ENCODE assay signal across 8 mouse cellular contexts in genomic region chr4:89524260-89525200, GRCm38 (mm10).
A peak's percentile ranks its signal among the peaks of the same experiment; 100 is the strongest.
DNase-seq lines count a peak whose midpoint lies in the region; ATAC-seq and TF ChIP-seq lines count a peak whose summit lies in the region.

No protein-coding gene starts in this region.

- peak overlapping the region; percentile 82 for H3K4me2 ChIP-seq in heart, embryonic 16.5 days (ENCODE audit: low read depth, low read length)
- peak overlapping the region; percentile 81 for H3K4me2 ChIP-seq in liver, embryonic 16.5 days (ENCODE audit: low read depth, low read length)
- H3K4me2 ChIP-seq in neural tube, embryonic 12.5 days (replicated peaks): peak overlapping the region; percentile 78

- peaks cover 21% of the 10 kb centered on the region for H3K27me3 ChIP-seq in E14TG2a.4 (ENCODE audit: insufficient read depth, low read length)
- peaks cover 66% of the 10 kb centered on the region for H3K27me3 ChIP-seq in forebrain, embryonic 10.5 days (ENCODE audit: poor library complexity, severe bottlenecking)
- peaks cover 6% of the 10 kb centered on the region; the same call in 1 of the 2 replicates for H3K27me3 ChIP-seq in heart, embryonic 16.5 days (ENCODE audit: control insufficient read depth, insufficient read depth, low read length)
- H3K27me3 ChIP-seq in liver, embryonic 16.5 days (ENCODE audit: control insufficient read depth, insufficient read depth, low read depth, low read length): peaks cover 16% of the 10 kb centered on the region
- peaks cover 23% of the 10 kb centered on the region for H3K27me3 ChIP-seq in neural tube, embryonic 12.5 days (replicated peaks)
- no peaks in the 10 kb centered on the region for H3K27me3 ChIP-seq in testis, adult 2 months (ENCODE audit: control insufficient read depth, insufficient read depth, low read length)

- no peaks in the 10 kb centered on the region for H3K36me3 ChIP-seq in E14TG2a.4 (ENCODE audit: insufficient read depth, low read length)
- H3K36me3 ChIP-seq in forebrain, embryonic 10.5 days (replicated peaks): no peaks in the 10 kb centered on the region
- H3K36me3 ChIP-seq in heart, embryonic 16.5 days (ENCODE audit: control insufficient read depth, insufficient read depth): no peaks in the 10 kb centered on the region
- H3K36me3 ChIP-seq in liver, embryonic 16.5 days (ENCODE audit: control insufficient read depth, insufficient read depth): no peaks in the 10 kb centered on the region
- H3K36me3 ChIP-seq in neural tube, embryonic 12.5 days: no peaks in the 10 kb centered on the region
- no peaks in the 10 kb centered on the region for H3K36me3 ChIP-seq in testis, adult 2 months (ENCODE audit: control insufficient read depth, insufficient read depth, low read length)

- peak; percentile 83 for DNase-seq in c-Kit-positive CD71-positive TER-119-negative erythroid progenitor cells, embryonic 14.5 days (ENCODE audit: low read depth)
- DNase-seq in forebrain, embryonic 10.5 days (ENCODE audit: extremely low spot score, low spot score): peak; percentile 78
- peak; percentile 66 for DNase-seq in kidney, postnatal 14 days

- no peaks in the 10 kb centered on the region for H3K9me3 ChIP-seq in E14TG2a.4 (ENCODE audit: low read length)
- H3K9me3 ChIP-seq in forebrain, embryonic 10.5 days: no peaks in the 10 kb centered on the region
- no peaks in the 10 kb centered on the region for H3K9me3 ChIP-seq in heart, embryonic 16.5 days (replicated peaks; ENCODE audit: control insufficient read depth, low read length)
- no peaks in the 10 kb centered on the region for H3K9me3 ChIP-seq in liver, embryonic 16.5 days (replicated peaks; ENCODE audit: control insufficient read depth, low read length)
- no peaks in the 10 kb centered on the region for H3K9me3 ChIP-seq in neural tube, embryonic 12.5 days

- WGBS in forebrain, embryonic 10.5 days: 1% methylated on average over 40 of the region's 40 CpGs
- WGBS in heart, embryonic 16.5 days: 1% methylated on average over 40 of the region's 40 CpGs
- WGBS in liver, embryonic 16.5 days (ENCODE audit: insufficient replicate concordance): 1% methylated on average over 40 of the region's 40 CpGs
- 1% methylated on average over 40 of the region's 40 CpGs for WGBS in neural tube, embryonic 12.5 days

- 0 out of 2 replicates have a peak, but pooled peaks cover 3% of the 10 kb centered on the region for H3K4me1 ChIP-seq in E14TG2a.4 (replicated peaks; ENCODE audit: low read depth, low read length)
- peaks cover 9% of the 10 kb centered on the region for H3K4me1 ChIP-seq in forebrain, embryonic 10.5 days
- peaks cover 8% of the 10 kb centered on the region; the same call in 1 of the 2 replicates for H3K4me1 ChIP-seq in heart, embryonic 16.5 days (ENCODE audit: control insufficient read depth, insufficient read depth, low read length)
- no peaks in the 10 kb centered on the region; the same call in 1 of the 2 replicates for H3K4me1 ChIP-seq in liver, embryonic 16.5 days (ENCODE audit: control insufficient read depth, low read depth, low read length)
- H3K4me1 ChIP-seq in neural tube, embryonic 12.5 days: no peaks in the 10 kb centered on the region
- H3K4me1 ChIP-seq in testis, adult 2 months (ENCODE audit: control insufficient read depth, insufficient read depth, low read length): peaks cover 5% of the 10 kb centered on the region; the same call in 1 of the 2 replicates

- H3K9ac ChIP-seq in heart, embryonic 16.5 days (ENCODE audit: low read length): peak overlapping the region; percentile 65
- no peak overlapping the region for H3K9ac ChIP-seq in liver, embryonic 16.5 days (ENCODE audit: low read depth, low read length)
- 0 out of 2 replicates have a peak overlapping the region, but pooled peaks have one; percentile 26 for H3K9ac ChIP-seq in neural tube, embryonic 12.5 days

- TF ChIP-seq POLR2A in testis, adult 2 months (IDR thresholded peaks at IDR 0.05; ENCODE audit: control insufficient read depth, low read depth, low read length): no peak

- no peak overlapping the region for H3K27ac ChIP-seq in forebrain, embryonic 10.5 days
- no peak overlapping the region for H3K27ac ChIP-seq in heart, embryonic 16.5 days (ENCODE audit: low read length)
- H3K27ac ChIP-seq in liver, embryonic 16.5 days (ENCODE audit: low read length): no peak overlapping the region
- H3K27ac ChIP-seq in neural tube, embryonic 12.5 days: no peak overlapping the region
- no peak overlapping the region; the same call in 1 of the 2 replicates for H3K27ac ChIP-seq in testis, adult 2 months (ENCODE audit: control insufficient read depth, insufficient read depth, low read depth, low read length)

- no peak; the same call in 1 of the 2 replicates for ATAC-seq in heart, embryonic 16.5 days (replicated peaks; ENCODE audit: extremely low read depth, insufficient read depth, low FRiP score)
- no peak for ATAC-seq in liver, embryonic 16.5 days (ENCODE audit: low read depth)
- peak; percentile 83 for ATAC-seq in neural tube, embryonic 12.5 days (ENCODE audit: low FRiP score, low read depth)

- TF ChIP-seq CTCF in E14TG2a.4 (conservative IDR thresholded peaks at IDR 0.05; ENCODE audit: low read length): peak; percentile 37; the same call in 1 of the 2 replicates
- TF ChIP-seq CTCF in testis, adult 2 months (IDR thresholded peaks at IDR 0.05; ENCODE audit: control insufficient read depth, insufficient read depth, insufficient replicate concordance, low read depth, low read length): peak; percentile 53

- H3K4me3 ChIP-seq in E14TG2a.4 (replicated peaks; ENCODE audit: low read length): peak overlapping the region; percentile 73
- H3K4me3 ChIP-seq in forebrain, embryonic 10.5 days: peak overlapping the region; percentile 53
- H3K4me3 ChIP-seq in heart, embryonic 16.5 days (ENCODE audit: low read length): peak overlapping the region; percentile 63
- peak overlapping the region; percentile 59 for H3K4me3 ChIP-seq in liver, embryonic 16.5 days (ENCODE audit: low read depth, low read length)
- H3K4me3 ChIP-seq in neural tube, embryonic 12.5 days: peak overlapping the region; percentile 38
- peak overlapping the region; percentile 86 for H3K4me3 ChIP-seq in testis, adult 2 months (ENCODE audit: control insufficient read depth, low read depth, low read length)
